Mouse (Mus musculus) lung, adult 2 months (tissue): ENCODE measurements around the gene Ticrr.

Experiments
- CTCF ChIP-seq: fragments of 200-500 bp; IDR thresholded peaks from 2 replicates; pipeline ENCODE4 v1.5.1; 2011; ENCODE audit warnings: mild to moderate bottlenecking, low read length, control low read depth; ENCODE audit not compliant: insufficient read depth
- POLR2A ChIP-seq: fragments of 200-500 bp; IDR thresholded peaks from 2 replicates; pipeline ENCODE4 v1.6.1; 2011; ENCODE audit warnings: low read depth, mild to moderate bottlenecking, control low read depth, low read length, borderline replicate concordance; ENCODE audit errors: extremely low read depth

GRCm38 (mm10) chr7:79660291-79661150 lies 525 bp downstream of the Ticrr start:
- TF ChIP-seq POLR2A, result no peak
- no peak for TF ChIP-seq CTCF
